Mouse (Mus musculus): ENCODE measurements around the gene Fam166a. TPM values are rescaled to one million over a fixed set of nuclear protein-coding genes. Genes with fewer than 3 reads are reported as not detected.

The Fam166a gene
- total and polyA plus RNA-seq, 2 experiments from 2014 or later, result not detected

DNA sequence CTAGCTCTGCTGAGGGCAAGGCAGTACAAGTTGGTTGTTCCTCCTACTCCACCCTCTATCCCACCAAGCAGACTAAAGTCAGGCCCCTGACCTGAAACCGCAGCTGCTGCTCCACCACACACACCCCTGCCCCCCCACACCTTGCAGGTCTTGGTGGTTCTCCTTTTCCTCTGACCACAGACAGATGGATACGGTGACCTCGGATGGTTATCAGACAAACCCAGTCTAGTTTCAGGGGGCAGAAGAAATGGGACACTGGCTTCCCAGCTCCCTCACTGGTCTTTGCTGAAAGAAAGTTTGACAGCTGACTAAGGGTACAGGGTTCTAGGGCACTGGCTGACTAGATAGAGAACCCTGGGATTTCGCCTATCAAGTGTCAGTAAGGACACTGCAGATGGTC is 14.9 kb downstream of the Fam166a start:
- no peak overlapping the region for H3K4me2 ChIP-seq (ENCODE audit: low read depth, low read length)
- no peak overlapping the region for H3K4me3 ChIP-seq (ENCODE audit: low read depth, low read length)
- H3K4me1 ChIP-seq (ENCODE audit: control insufficient read depth, insufficient read depth), result peaks cover 3% of the 10 kb centered on the region; the same call in 1 of the 2 replicates
- no peak overlapping the region for H3K27ac ChIP-seq (ENCODE audit: low read depth)
- WGBS, result 71% methylated on average over 4 of the region's 4 CpGs
- no peak for TF ChIP-seq EP300 (IDR thresholded peaks at IDR 0.05; ENCODE audit: low read depth)
- H3K9ac ChIP-seq (replicated peaks; ENCODE audit: low read depth, low read length), result no peak overlapping the region
- no peak for DNase-seq (ENCODE audit: low spot score)
- ATAC-seq (ENCODE audit: insufficient read depth, low read depth), result no peak
- no peaks in the 10 kb centered on the region for H3K36me3 ChIP-seq (replicated peaks; ENCODE audit: control insufficient read depth, insufficient read depth, low read length)
- H3K9me3 ChIP-seq (replicated peaks; ENCODE audit: control insufficient read depth, low read length), result no peaks in the 10 kb centered on the region
- peaks cover 12% of the 10 kb centered on the region; the same call in 1 of the 2 replicates for H3K27me3 ChIP-seq (ENCODE audit: control insufficient read depth, insufficient read depth, low read length)

- peaks cover 15% of the 10 kb centered on the region; the same call in 1 of the 2 replicates for H3K27me3 ChIP-seq (ENCODE audit: control insufficient read depth, insufficient read depth, low read length)
- H3K9me3 ChIP-seq (replicated peaks; ENCODE audit: control insufficient read depth, low read length), result no peaks in the 10 kb centered on the region
- no peak for ATAC-seq (ENCODE audit: insufficient read depth, low read depth)
- no peak within 1 kb of the TSS for H3K27ac ChIP-seq (ENCODE audit: low read depth)
- TF ChIP-seq CTCF (IDR thresholded peaks at IDR 0.05; ENCODE audit: low read depth) (no peak), EP300 (IDR thresholded peaks at IDR 0.05; ENCODE audit: low read depth) (no peak)
- no peak within 1 kb of the TSS for H3K4me3 ChIP-seq (ENCODE audit: low read depth, low read length)
- H3K4me1 ChIP-seq (ENCODE audit: control insufficient read depth, insufficient read depth), result no peaks in the 10 kb centered on the region
- DNase-seq (ENCODE audit: low spot score), result no peak
- H3K36me3 ChIP-seq (replicated peaks; ENCODE audit: control insufficient read depth, insufficient read depth, low read length), result no peaks in the 10 kb centered on the region
- no peak within 1 kb of the TSS for H3K4me2 ChIP-seq (ENCODE audit: low read depth, low read length)
- 64% methylated on average over 3 of the region's 3 CpGs for WGBS
- H3K9ac ChIP-seq (replicated peaks; ENCODE audit: low read depth, low read length), result no peak within 1 kb of the TSS
These were observed 15.5 kb downstream of the Fam166a start, which contains the start of gene Slc34a3 for GRCm38 (mm10) chr2:25234050-25234449. Slc34a3 (minus strand) TSS chr2:25234364.

DNA sequence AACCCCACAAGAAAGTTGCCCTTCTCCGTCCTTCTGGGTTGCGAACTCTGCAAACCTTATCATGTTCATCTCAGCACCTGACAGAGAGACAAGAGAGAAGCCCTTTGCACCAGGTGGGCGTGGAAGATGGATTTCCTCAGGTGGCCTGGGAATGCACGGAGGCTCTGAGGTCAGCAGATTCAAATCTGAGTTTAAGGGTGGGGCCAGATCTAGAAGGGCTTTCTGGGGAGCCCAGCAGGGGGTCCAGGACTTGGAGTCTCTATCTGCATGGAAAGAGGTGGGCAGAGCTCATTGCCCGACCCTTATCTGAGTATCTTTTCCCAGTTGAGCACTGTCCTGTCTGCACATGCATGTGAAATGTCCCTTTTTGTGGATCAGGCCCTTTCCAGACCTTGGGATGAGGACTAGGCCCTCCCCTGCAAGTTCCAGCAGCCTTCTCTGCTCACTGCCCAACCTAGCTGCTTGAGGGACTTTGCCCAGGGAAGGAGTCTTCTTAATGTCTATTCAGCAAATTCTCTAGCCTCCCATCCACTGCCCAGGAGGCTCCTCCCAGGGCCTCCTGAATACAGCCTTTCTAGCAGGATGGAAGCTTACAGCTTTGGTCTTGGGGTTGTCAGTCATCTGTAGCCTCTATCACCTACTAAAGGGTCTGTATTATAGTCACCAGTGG is 16.1 kb downstream of the Fam166a start:
- no peak for ATAC-seq (ENCODE audit: insufficient read depth, low read depth)
- Histone ChIP-seq H3K27ac (ENCODE audit: low read depth) (no peak overlapping the region), H3K9ac (replicated peaks; ENCODE audit: low read depth, low read length) (no peak overlapping the region), H3K9me3 (replicated peaks; ENCODE audit: control insufficient read depth, low read length) (no peaks in the 10 kb centered on the region), H3K4me1 (ENCODE audit: control insufficient read depth, insufficient read depth) (no peaks in the 10 kb centered on the region), H3K4me3 (ENCODE audit: low read depth, low read length) (no peak overlapping the region), H3K27me3 (ENCODE audit: control insufficient read depth, insufficient read depth, low read length) (peaks cover 20% of the 10 kb centered on the region), H3K36me3 (replicated peaks; ENCODE audit: control insufficient read depth, insufficient read depth, low read length) (no peaks in the 10 kb centered on the region), H3K4me2 (ENCODE audit: low read depth, low read length) (no peak overlapping the region)
- no peak for TF ChIP-seq CTCF (IDR thresholded peaks at IDR 0.05; ENCODE audit: low read depth)
- no peak for TF ChIP-seq EP300 (IDR thresholded peaks at IDR 0.05; ENCODE audit: low read depth)
- WGBS, result 49% methylated on average over 5 of the region's 5 CpGs
- no peak for DNase-seq (ENCODE audit: low spot score)

- H3K27ac ChIP-seq (ENCODE audit: low read depth), result no peak within 1 kb of the TSS
- no peaks in the 10 kb centered on the region for H3K9me3 ChIP-seq (replicated peaks; ENCODE audit: control insufficient read depth, low read length)
- H3K4me2 ChIP-seq (ENCODE audit: low read depth, low read length), result no peak within 1 kb of the TSS
- H3K9ac ChIP-seq (replicated peaks; ENCODE audit: low read depth, low read length), result no peak within 1 kb of the TSS
- H3K27me3 ChIP-seq (ENCODE audit: control insufficient read depth, insufficient read depth, low read length), result peaks cover 32% of the 10 kb centered on the region
- H3K4me1 ChIP-seq (ENCODE audit: control insufficient read depth, insufficient read depth), result peaks cover 7% of the 10 kb centered on the region
- no peaks in the 10 kb centered on the region for H3K36me3 ChIP-seq (replicated peaks; ENCODE audit: control insufficient read depth, insufficient read depth, low read length)
- DNase-seq (ENCODE audit: low spot score) (no peak), ATAC-seq (ENCODE audit: insufficient read depth, low read depth) (no peak)
- H3K4me3 ChIP-seq (ENCODE audit: low read depth, low read length), result no peak within 1 kb of the TSS
- WGBS, result 25% methylated on average over 8 of the region's 8 CpGs
- TF ChIP-seq EP300 (IDR thresholded peaks at IDR 0.05; ENCODE audit: low read depth), result no peak
These were observed 18.1 kb downstream of the Fam166a start, which contains the start of gene Rnf224 for GRCm38 (mm10) chr2:25236614-25237013. Rnf224 (minus strand) TSS chr2:25236787.

GRCm38 (mm10) chr2:25237522-25237921 is 19.0 kb downstream of the Fam166a start:
- Histone ChIP-seq H3K4me2 (ENCODE audit: low read depth, low read length) (no peak overlapping the region), H3K27me3 (ENCODE audit: control insufficient read depth, insufficient read depth, low read length) (peaks cover 41% of the 10 kb centered on the region), H3K9me3 (replicated peaks; ENCODE audit: control insufficient read depth, low read length) (no peaks in the 10 kb centered on the region), H3K36me3 (replicated peaks; ENCODE audit: control insufficient read depth, insufficient read depth, low read length) (no peaks in the 10 kb centered on the region), H3K4me1 (ENCODE audit: control insufficient read depth, insufficient read depth) (peaks cover 7% of the 10 kb centered on the region), H3K27ac (ENCODE audit: low read depth) (no peak overlapping the region), H3K9ac (replicated peaks; ENCODE audit: low read depth, low read length) (no peak overlapping the region), H3K4me3 (ENCODE audit: low read depth, low read length) (no peak overlapping the region)
- TF ChIP-seq CTCF (IDR thresholded peaks at IDR 0.05; ENCODE audit: low read depth) (no peak), EP300 (IDR thresholded peaks at IDR 0.05; ENCODE audit: low read depth) (no peak)
- 47% methylated on average over 4 of the region's 4 CpGs for WGBS
- no peak for ATAC-seq (ENCODE audit: insufficient read depth, low read depth)
- no peak for DNase-seq (ENCODE audit: low spot score)

- H3K4me3 ChIP-seq (ENCODE audit: low read depth, low read length), result no peak overlapping the region
- no peaks in the 10 kb centered on the region for H3K36me3 ChIP-seq (replicated peaks; ENCODE audit: control insufficient read depth, insufficient read depth, low read length)
- no peak overlapping the region for H3K27ac ChIP-seq (ENCODE audit: low read depth)
- ATAC-seq (ENCODE audit: insufficient read depth, low read depth) (no peak), DNase-seq (ENCODE audit: low spot score) (no peak)
- H3K9me3 ChIP-seq (replicated peaks; ENCODE audit: control insufficient read depth, low read length), result no peaks in the 10 kb centered on the region
- TF ChIP-seq EP300 (IDR thresholded peaks at IDR 0.05; ENCODE audit: low read depth), result no peak
- no peak for TF ChIP-seq CTCF (IDR thresholded peaks at IDR 0.05; ENCODE audit: low read depth)
- no peak overlapping the region for H3K9ac ChIP-seq (replicated peaks; ENCODE audit: low read depth, low read length)
- peaks cover 7% of the 10 kb centered on the region for H3K4me1 ChIP-seq (ENCODE audit: control insufficient read depth, insufficient read depth)
- H3K27me3 ChIP-seq (ENCODE audit: control insufficient read depth, insufficient read depth, low read length), result peaks cover 47% of the 10 kb centered on the region
- H3K4me2 ChIP-seq (ENCODE audit: low read depth, low read length), result no peak overlapping the region
These were observed 19.6 kb downstream of the Fam166a start for GRCm38 (mm10) chr2:25238106-25238505.
